Mouse (Mus musculus): ENCODE measurements at regions not wholly inside any gene's neighbourhood (a gene's known extent, or its start where the extent isn't known, plus 50 kb on each side); places are given as distances from the start of the nearest gene placed in this dataset.

DNA sequence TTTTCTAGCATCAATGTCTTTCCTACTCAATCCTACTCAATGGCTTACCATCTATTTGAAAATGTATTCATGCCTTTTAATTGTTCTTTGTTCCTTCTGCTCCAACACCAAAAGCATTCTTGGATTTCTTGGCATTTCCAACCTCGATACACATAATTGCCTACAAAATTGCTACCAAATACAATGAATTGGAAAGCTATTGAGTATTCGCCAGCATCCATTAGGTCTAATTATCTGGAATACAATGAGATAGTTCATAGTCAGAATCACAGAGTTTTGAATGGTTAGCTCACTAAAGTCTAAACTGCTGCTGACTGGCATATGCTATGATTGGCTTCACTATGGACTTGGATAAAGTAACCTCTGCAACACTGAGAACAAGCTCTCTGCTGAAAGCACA lies 696.8 kb downstream of the Efnb2 start:
- Histone ChIP-seq H3K27me3 (replicated peaks) (no peaks in the 10 kb centered on the region), H3K4me1 (no peaks in the 10 kb centered on the region), H3K9me3 (no peaks in the 10 kb centered on the region), H3K4me3 (replicated peaks) (no peak overlapping the region), H3K36me3 (replicated peaks; ENCODE audit: low read length) (no peaks in the 10 kb centered on the region)
- TF ChIP-seq GATA1 (IDR thresholded peaks at IDR 0.05; ENCODE audit: borderline replicate concordance, low read length), result no peak
- TF ChIP-seq FLI1 (IDR thresholded peaks at IDR 0.05; ENCODE audit: low read length), result no peak

DNA sequence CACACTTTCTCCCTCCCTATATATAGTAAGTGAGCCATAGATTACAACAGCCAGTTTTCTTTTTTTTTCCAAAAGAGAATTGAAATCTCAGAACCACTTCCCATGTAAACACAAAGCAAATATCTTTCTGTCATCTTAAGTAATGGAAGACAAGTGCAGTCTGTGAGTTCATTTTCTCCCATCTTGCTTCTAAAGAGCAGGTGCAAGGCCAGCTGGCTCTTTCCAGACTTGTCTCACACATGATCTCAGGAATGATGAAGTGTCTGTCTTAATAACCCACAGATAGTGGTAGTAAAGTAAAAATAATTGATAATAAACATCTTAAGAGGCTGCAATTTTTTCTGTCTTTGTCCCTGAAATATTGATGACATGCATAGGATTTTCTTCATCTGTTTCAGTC lies 704.3 kb downstream of the Efnb2 start:
- TF ChIP-seq GATA1 (IDR thresholded peaks at IDR 0.05; ENCODE audit: borderline replicate concordance, low read length) (no peak), FLI1 (IDR thresholded peaks at IDR 0.05; ENCODE audit: low read length) (no peak)
- Histone ChIP-seq H3K4me1 (no peaks in the 10 kb centered on the region), H3K36me3 (replicated peaks; ENCODE audit: low read length) (no peaks in the 10 kb centered on the region), H3K27me3 (replicated peaks) (no peaks in the 10 kb centered on the region), H3K4me3 (replicated peaks) (no peak overlapping the region), H3K9me3 (no peaks in the 10 kb centered on the region)

DNA sequence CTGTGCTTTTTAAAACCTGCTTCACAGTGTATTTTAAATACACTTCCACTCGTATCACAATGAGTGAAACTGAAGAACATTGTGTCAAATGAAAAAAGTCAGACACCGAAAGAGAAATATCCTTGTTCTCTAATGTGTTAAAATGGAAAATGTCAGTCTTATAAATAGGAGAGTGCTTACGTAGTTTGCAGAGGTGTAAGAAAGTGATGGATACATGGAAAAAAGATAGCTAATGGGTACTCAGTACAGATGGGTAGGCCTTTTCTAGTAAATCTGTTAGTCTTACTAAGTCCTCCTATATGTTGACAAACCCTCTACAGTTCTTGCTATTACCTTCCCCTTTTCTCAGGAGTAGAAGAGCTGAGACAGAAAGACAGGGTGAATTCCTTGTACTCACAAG lies 706.2 kb downstream of the Efnb2 start:
- Histone ChIP-seq H3K36me3 (replicated peaks; ENCODE audit: low read length) (no peaks in the 10 kb centered on the region), H3K4me1 (no peaks in the 10 kb centered on the region), H3K27me3 (replicated peaks) (no peaks in the 10 kb centered on the region), H3K9me3 (no peaks in the 10 kb centered on the region), H3K4me3 (replicated peaks) (no peak overlapping the region)
- no peak for TF ChIP-seq GATA1 (IDR thresholded peaks at IDR 0.05; ENCODE audit: borderline replicate concordance, low read length)
- no peak for TF ChIP-seq FLI1 (IDR thresholded peaks at IDR 0.05; ENCODE audit: low read length)

DNA sequence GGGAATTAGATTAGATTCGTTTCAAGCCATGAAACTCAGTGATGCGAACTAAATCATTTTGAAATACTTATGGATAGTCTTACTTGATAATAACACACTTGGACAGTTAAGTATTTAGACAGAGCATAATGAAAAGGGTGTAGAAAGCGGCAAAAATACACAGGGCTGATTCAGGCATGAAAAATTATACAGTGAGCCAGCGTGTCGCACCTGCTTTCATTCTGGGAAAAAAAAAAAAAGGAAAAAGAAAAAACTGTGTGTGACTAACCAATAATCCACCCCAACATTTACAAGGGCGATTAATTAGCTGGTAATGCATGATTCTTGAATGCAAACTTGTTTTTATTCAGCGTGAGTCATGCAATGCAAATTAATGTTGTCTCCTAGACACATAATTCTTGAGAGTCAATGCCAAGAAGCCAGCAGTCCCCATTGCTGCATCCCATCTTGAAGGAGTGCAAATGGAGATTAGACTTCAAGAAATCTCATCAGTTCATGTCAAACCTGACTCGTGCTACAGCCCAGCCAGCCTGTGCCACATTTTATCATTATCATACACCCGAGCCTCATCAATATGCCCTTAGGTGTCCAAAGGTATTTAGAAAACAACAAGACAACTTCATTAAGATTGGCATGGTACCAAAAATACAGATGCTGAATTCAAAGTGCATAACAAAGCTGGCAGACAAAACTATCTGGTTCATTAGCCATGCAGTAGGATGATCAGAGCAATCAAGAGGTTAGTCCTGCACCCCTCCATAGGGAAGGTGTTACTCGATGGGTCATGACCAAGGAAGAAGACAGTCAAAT lies 714.9 kb downstream of the Efnb2 start:
- TF ChIP-seq FLI1 (IDR thresholded peaks at IDR 0.05; ENCODE audit: low read length) (no peak), GATA1 (IDR thresholded peaks at IDR 0.05; ENCODE audit: borderline replicate concordance, low read length) (no peak)
- H3K36me3 ChIP-seq (replicated peaks; ENCODE audit: low read length), result no peaks in the 10 kb centered on the region
- H3K4me1 ChIP-seq, result no peaks in the 10 kb centered on the region
- no peaks in the 10 kb centered on the region for H3K27me3 ChIP-seq (replicated peaks)
- no peaks in the 10 kb centered on the region for H3K9me3 ChIP-seq
- H3K4me3 ChIP-seq (replicated peaks), result no peak overlapping the region

DNA sequence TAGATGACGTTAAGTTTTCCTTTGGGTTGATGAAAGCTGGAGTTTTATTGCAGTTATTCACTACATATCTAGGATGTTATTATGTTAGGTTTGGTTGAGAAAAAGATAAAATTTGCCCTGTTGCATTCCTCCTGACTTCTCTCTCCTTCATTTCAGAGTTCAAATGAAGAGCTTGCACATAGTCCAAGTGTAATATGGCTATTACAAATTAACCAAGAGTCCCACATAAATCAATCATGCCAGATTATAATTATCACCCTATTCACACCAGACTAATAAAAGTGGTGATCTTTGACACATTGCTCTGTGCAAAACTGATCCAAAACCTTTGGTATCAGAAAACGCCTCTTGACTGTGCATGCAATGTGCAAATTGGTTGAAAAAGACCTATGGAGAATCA lies 724.4 kb downstream of the Efnb2 start:
- H3K9me3 ChIP-seq, result no peaks in the 10 kb centered on the region
- TF ChIP-seq GATA1 (IDR thresholded peaks at IDR 0.05; ENCODE audit: borderline replicate concordance, low read length) (no peak), FLI1 (IDR thresholded peaks at IDR 0.05; ENCODE audit: low read length) (no peak)

DNA sequence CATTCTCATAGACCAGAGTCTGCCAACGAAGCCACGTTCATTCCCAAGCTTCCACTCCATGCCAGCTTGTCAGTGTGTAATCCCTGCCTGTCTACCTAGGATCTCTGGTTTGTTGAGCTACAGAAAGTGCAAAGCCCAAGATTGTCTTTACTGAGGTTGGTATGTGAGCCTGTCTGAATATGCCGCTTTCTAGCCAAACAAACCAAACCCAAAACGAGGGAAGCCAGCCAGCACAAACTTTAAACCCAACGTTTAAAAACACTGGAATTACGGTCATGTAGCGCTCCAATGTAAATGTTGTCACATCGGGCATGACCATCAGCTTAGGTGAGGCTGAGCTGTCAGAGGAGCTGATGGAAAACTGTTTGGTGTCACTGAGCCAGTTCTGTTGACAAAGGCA lies 741.6 kb downstream of the Efnb2 start:
- Histone ChIP-seq H3K27me3 (replicated peaks) (no peaks in the 10 kb centered on the region), H3K9me3 (no peaks in the 10 kb centered on the region), H3K4me1 (no peaks in the 10 kb centered on the region), H3K36me3 (replicated peaks; ENCODE audit: low read length) (no peaks in the 10 kb centered on the region), H3K4me3 (replicated peaks) (no peak overlapping the region)
- TF ChIP-seq GATA1 (IDR thresholded peaks at IDR 0.05; ENCODE audit: borderline replicate concordance, low read length) (no peak), FLI1 (IDR thresholded peaks at IDR 0.05; ENCODE audit: low read length) (no peak)

More for the DNA sequence above, 724.4 kb downstream of the Efnb2 start:
- Histone ChIP-seq H3K4me1 (no peaks in the 10 kb centered on the region), H3K4me3 (replicated peaks) (no peak overlapping the region), H3K36me3 (replicated peaks; ENCODE audit: low read length) (no peaks in the 10 kb centered on the region), H3K27me3 (replicated peaks) (no peaks in the 10 kb centered on the region)

DNA sequence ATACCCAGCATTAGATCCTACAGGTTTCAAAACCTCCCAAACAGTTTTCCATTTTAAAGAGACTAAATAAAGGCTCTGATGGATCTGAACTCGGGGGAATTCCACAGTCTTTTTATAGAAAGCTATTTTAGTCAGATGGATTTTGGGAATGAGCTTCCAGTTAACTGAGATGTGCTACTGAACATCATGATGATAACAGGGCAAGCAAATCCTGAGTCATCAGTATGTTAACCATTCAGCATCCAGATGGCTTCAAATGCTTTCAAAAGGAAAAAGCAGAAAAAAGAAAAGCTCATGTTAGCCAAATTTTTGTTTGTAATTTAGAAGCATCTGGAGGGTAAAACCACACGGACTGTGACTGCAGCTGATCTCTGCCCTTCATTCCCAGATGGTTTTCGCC lies 766.7 kb downstream of the Efnb2 start:
- no peaks in the 10 kb centered on the region for H3K9me3 ChIP-seq
- H3K4me1 ChIP-seq, result no peaks in the 10 kb centered on the region
- H3K27me3 ChIP-seq (replicated peaks), result no peaks in the 10 kb centered on the region
- no peak for TF ChIP-seq GATA1 (IDR thresholded peaks at IDR 0.05; ENCODE audit: borderline replicate concordance, low read length)
- TF ChIP-seq FLI1 (IDR thresholded peaks at IDR 0.05; ENCODE audit: low read length), result no peak
- no peak overlapping the region for H3K4me3 ChIP-seq (replicated peaks)
- no peaks in the 10 kb centered on the region for H3K36me3 ChIP-seq (replicated peaks; ENCODE audit: low read length)

DNA sequence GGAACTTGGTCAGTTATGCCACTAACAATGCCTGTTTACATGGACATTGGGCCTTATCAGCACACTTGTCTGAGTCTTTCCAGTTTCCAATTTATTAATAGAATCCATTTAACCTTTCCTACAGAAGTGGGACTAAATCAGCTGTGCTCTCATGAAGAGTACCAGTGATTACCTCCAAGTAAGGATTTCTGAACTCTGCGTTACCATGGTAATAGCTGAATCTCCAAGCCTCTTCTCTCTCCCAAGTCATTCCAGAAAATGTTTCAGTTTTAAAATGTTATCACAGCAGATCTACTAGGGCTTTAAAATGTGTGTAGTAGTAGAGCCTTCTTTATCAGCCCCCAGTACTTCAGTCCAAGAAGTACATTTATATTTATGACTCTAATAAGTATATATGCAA lies 807.9 kb downstream of the Efnb2 start:
- H3K36me3 ChIP-seq (replicated peaks; ENCODE audit: low read length), result no peaks in the 10 kb centered on the region
- H3K4me3 ChIP-seq (replicated peaks), result no peak overlapping the region
- H3K4me1 ChIP-seq, result no peaks in the 10 kb centered on the region
- no peak for TF ChIP-seq GATA1 (IDR thresholded peaks at IDR 0.05; ENCODE audit: borderline replicate concordance, low read length)
- TF ChIP-seq FLI1 (IDR thresholded peaks at IDR 0.05; ENCODE audit: low read length), result no peak
- 0 out of 2 replicates have a peak, but pooled peaks cover 3% of the 10 kb centered on the region for H3K9me3 ChIP-seq
- H3K27me3 ChIP-seq (replicated peaks), result no peaks in the 10 kb centered on the region

DNA sequence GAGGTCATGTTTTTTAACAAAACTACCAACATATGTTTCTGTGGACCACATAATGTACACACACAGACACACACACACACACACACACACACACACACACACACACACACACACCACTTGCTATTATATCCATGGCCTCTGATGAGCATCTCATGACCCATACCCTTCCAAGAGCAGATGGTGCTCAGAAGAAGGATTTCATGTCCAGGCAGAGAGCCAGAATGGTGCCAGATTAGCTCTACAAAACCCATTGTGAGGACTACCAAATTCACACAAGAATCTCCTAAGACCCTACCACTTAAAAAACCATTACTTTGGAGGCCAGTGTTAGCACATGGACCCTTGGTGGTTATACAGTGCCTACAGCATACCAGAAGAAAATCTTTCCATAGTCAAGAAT lies 810.5 kb downstream of the Efnb2 start:
- Histone ChIP-seq H3K27me3 (replicated peaks) (no peaks in the 10 kb centered on the region), H3K4me3 (replicated peaks) (no peak overlapping the region), H3K4me1 (no peaks in the 10 kb centered on the region), H3K36me3 (replicated peaks; ENCODE audit: low read length) (no peaks in the 10 kb centered on the region), H3K9me3 (no peaks in the 10 kb centered on the region)
- TF ChIP-seq FLI1 (IDR thresholded peaks at IDR 0.05; ENCODE audit: low read length), result no peak
- no peak for TF ChIP-seq GATA1 (IDR thresholded peaks at IDR 0.05; ENCODE audit: borderline replicate concordance, low read length)

DNA sequence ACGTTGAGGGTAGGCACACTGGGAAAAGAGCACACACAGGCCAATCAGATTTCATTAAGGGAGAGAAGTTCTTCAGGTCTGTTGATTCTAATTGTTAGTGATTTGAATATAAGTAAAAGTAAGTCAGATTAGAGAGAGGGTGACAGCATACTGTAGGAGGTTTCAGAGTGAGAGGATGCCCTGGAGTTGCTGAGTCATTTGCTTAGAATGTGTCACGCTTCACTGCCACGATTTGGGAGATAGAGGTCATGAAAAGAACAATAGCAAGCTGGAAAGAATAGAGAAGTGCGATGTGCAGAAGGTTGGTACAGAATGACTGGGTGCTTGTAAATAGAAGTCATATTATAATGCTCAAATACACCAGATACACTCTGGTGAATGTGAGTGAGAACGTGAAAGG lies 829.1 kb downstream of the Efnb2 start:
- no peak overlapping the region for H3K4me3 ChIP-seq (replicated peaks)
- H3K36me3 ChIP-seq (replicated peaks; ENCODE audit: low read length), result no peaks in the 10 kb centered on the region
- TF ChIP-seq GATA1 (IDR thresholded peaks at IDR 0.05; ENCODE audit: borderline replicate concordance, low read length) (no peak), FLI1 (IDR thresholded peaks at IDR 0.05; ENCODE audit: low read length) (no peak)
- H3K27me3 ChIP-seq (replicated peaks), result no peaks in the 10 kb centered on the region
- H3K9me3 ChIP-seq, result 0 out of 2 replicates have a peak, but pooled peaks cover 2% of the 10 kb centered on the region
- H3K4me1 ChIP-seq, result no peaks in the 10 kb centered on the region
